13 mouse cellular contexts compared by ENCODE assay signal in genomic region chr1:180367626-180368025, GRCm38 (mm10). TPM values are rescaled to one million over a fixed set of nuclear protein-coding genes. Genes with fewer than 3 reads are reported as not detected.
DNase-seq lines count a peak whose midpoint lies in the region; ATAC-seq lines count a peak whose summit lies in the region.
"Had no signal": no experiment of that assay in that cellular context is flagged by ENCODE, and none has a peak within 500 bp of the region (broad histone marks: within the 10 kb centered on the region; RNA-seq: fewer than 3 reads in every experiment).

No protein-coding gene starts in this region.

- no peak overlapping the region for H3K4me2 ChIP-seq in forebrain, embryonic 15.5 days (replicated peaks)
- H3K4me2 ChIP-seq in forebrain, embryonic 11.5 days (ENCODE audit: low read depth, low read length, severe bottlenecking), result no peak overlapping the region
- H3K4me2 ChIP-seq in kidney, embryonic 14.5 days (replicated peaks; ENCODE audit: low read depth, low read length), result no peak overlapping the region
- H3K4me2 ChIP-seq in neural tube, embryonic 13.5 days, result no peak overlapping the region
- H3K4me2 ChIP-seq in neural tube, embryonic 15.5 days, result no peak overlapping the region
- H3K4me2 ChIP-seq: intestine, embryonic 15.5 days; liver, embryonic 15.5 days; midbrain, embryonic 15.5 days had no signal

- H3K27me3 ChIP-seq in forebrain, embryonic 15.5 days, result no peaks in the 10 kb centered on the region
- no peaks in the 10 kb centered on the region for H3K27me3 ChIP-seq in forebrain, embryonic 11.5 days (ENCODE audit: control insufficient read depth, insufficient read depth, low read length)
- H3K27me3 ChIP-seq in kidney, embryonic 14.5 days (ENCODE audit: control insufficient read depth, insufficient read depth, low read length), result no peaks in the 10 kb centered on the region
- H3K27me3 ChIP-seq in neural tube, embryonic 13.5 days, result no peaks in the 10 kb centered on the region
- no peaks in the 10 kb centered on the region for H3K27me3 ChIP-seq in neural tube, embryonic 15.5 days (replicated peaks)
- H3K27me3 ChIP-seq: intestine, embryonic 15.5 days; midbrain, embryonic 15.5 days had no signal

- H3K4me1 ChIP-seq in forebrain, embryonic 15.5 days, result peaks cover 42% of the 10 kb centered on the region
- H3K4me1 ChIP-seq in forebrain, embryonic 11.5 days (replicated peaks; ENCODE audit: control insufficient read depth, insufficient read depth, low read length), result peaks cover 6% of the 10 kb centered on the region; the same call in 1 of the 2 replicates
- peaks cover 56% of the 10 kb centered on the region for H3K4me1 ChIP-seq in kidney, embryonic 14.5 days (ENCODE audit: control insufficient read depth, insufficient read depth, low read length)
- peaks cover 59% of the 10 kb centered on the region for H3K4me1 ChIP-seq in neural tube, embryonic 13.5 days (replicated peaks)
- peaks cover 62% of the 10 kb centered on the region for H3K4me1 ChIP-seq in neural tube, embryonic 15.5 days

- ATAC-seq in forebrain, embryonic 15.5 days (replicated peaks), result no peak
- ATAC-seq in forebrain, embryonic 11.5 days (replicated peaks; ENCODE audit: low FRiP score), result no peak
- ATAC-seq in kidney, embryonic 14.5 days (ENCODE audit: low FRiP score, low TSS enrichment), result no peak
- no peak for ATAC-seq in neural tube, embryonic 13.5 days (ENCODE audit: low read depth)
- ATAC-seq in neural tube, embryonic 15.5 days (ENCODE audit: low FRiP score), result no peak
- ATAC-seq: intestine, embryonic 15.5 days; midbrain, embryonic 15.5 days had no signal

- peak overlapping the region; percentile 97 for H3K27ac ChIP-seq in forebrain, embryonic 15.5 days (replicated peaks)
- H3K27ac ChIP-seq in forebrain, embryonic 11.5 days (ENCODE audit: low read depth, low read length), result no peak overlapping the region
- peak overlapping the region; percentile 42; the same call in 1 of the 2 replicates for H3K27ac ChIP-seq in kidney, embryonic 14.5 days (ENCODE audit: low read depth, low read length)
- H3K27ac ChIP-seq in neural tube, embryonic 13.5 days (replicated peaks), result no peak overlapping the region
- no peak overlapping the region for H3K27ac ChIP-seq in neural tube, embryonic 15.5 days (replicated peaks)
- H3K27ac ChIP-seq: liver, embryonic 15.5 days; midbrain, embryonic 15.5 days had no signal

- no peak overlapping the region for H3K9ac ChIP-seq in forebrain, embryonic 15.5 days (replicated peaks)
- H3K9ac ChIP-seq in forebrain, embryonic 11.5 days (ENCODE audit: low read length), result no peak overlapping the region
- no peak overlapping the region for H3K9ac ChIP-seq in kidney, embryonic 14.5 days (ENCODE audit: low read depth, low read length)
- peak overlapping the region; percentile 34; the same call in 1 of the 2 replicates for H3K9ac ChIP-seq in neural tube, embryonic 13.5 days
- H3K9ac ChIP-seq in neural tube, embryonic 15.5 days (replicated peaks), result no peak overlapping the region
- H3K9ac ChIP-seq: intestine, embryonic 15.5 days; liver, embryonic 15.5 days; midbrain, embryonic 15.5 days had no signal

- H3K9me3 ChIP-seq in forebrain, embryonic 15.5 days, result no peaks in the 10 kb centered on the region
- no peaks in the 10 kb centered on the region for H3K9me3 ChIP-seq in forebrain, embryonic 11.5 days (ENCODE audit: control insufficient read depth, low read length)
- H3K9me3 ChIP-seq in kidney, embryonic 14.5 days (ENCODE audit: control insufficient read depth, low read length), result no peaks in the 10 kb centered on the region
- H3K9me3 ChIP-seq in neural tube, embryonic 13.5 days, result no peaks in the 10 kb centered on the region
- H3K9me3 ChIP-seq in neural tube, embryonic 15.5 days (replicated peaks), result no peaks in the 10 kb centered on the region
- H3K9me3 ChIP-seq: intestine, embryonic 15.5 days; liver, embryonic 15.5 days; midbrain, embryonic 15.5 days had no signal

- H3K36me3 ChIP-seq in forebrain, embryonic 15.5 days, result no peaks in the 10 kb centered on the region
- H3K36me3 ChIP-seq in forebrain, embryonic 11.5 days (ENCODE audit: control insufficient read depth, insufficient read depth, low read length), result no peaks in the 10 kb centered on the region
- H3K36me3 ChIP-seq in kidney, embryonic 14.5 days (ENCODE audit: control insufficient read depth, insufficient read depth, low read length), result no peaks in the 10 kb centered on the region
- no peaks in the 10 kb centered on the region for H3K36me3 ChIP-seq in neural tube, embryonic 13.5 days
- no peaks in the 10 kb centered on the region for H3K36me3 ChIP-seq in neural tube, embryonic 15.5 days
- H3K36me3 ChIP-seq: intestine, embryonic 15.5 days; liver, embryonic 15.5 days; midbrain, embryonic 15.5 days had no signal

- no peak overlapping the region for H3K4me3 ChIP-seq in forebrain, embryonic 15.5 days
- H3K4me3 ChIP-seq in forebrain, embryonic 11.5 days (ENCODE audit: low read depth, low read length), result no peak overlapping the region
- H3K4me3 ChIP-seq in kidney, embryonic 14.5 days (ENCODE audit: low read length), result no peak overlapping the region
- H3K4me3 ChIP-seq in neural tube, embryonic 13.5 days, result no peak overlapping the region
- H3K4me3 ChIP-seq in neural tube, embryonic 15.5 days (replicated peaks), result no peak overlapping the region
- H3K4me3 ChIP-seq: erythroblast, embryonic 14.5 days; intestine, embryonic 15.5 days; liver, embryonic 15.5 days; midbrain, embryonic 15.5 days had no signal

- WGBS in forebrain, embryonic 15.5 days, result 53% methylated on average over 3 of the region's 3 CpGs
- 85% methylated on average over 3 of the region's 3 CpGs for WGBS in forebrain, embryonic 11.5 days
- WGBS in kidney, embryonic 14.5 days, result 65% methylated on average over 3 of the region's 3 CpGs
- WGBS in neural tube, embryonic 13.5 days, result 60% methylated on average over 3 of the region's 3 CpGs
- 52% methylated on average over 3 of the region's 3 CpGs for WGBS in neural tube, embryonic 15.5 days

- DNase-seq in forebrain, embryonic 11.5 days (ENCODE audit: low spot score), result no peak
- no peak for DNase-seq in kidney, postnatal 14 days
- DNase-seq in yolk sac, embryonic 10.5 days (ENCODE audit: low spot score), result no peak
- DNase-seq: heart, postnatal 14 days; kidney, postnatal 36 days had no signal

RNA-seq across cellular contexts. Expression of gene Itpkb, which starts 37.3 kb away (rescaled TPM):
- polyA plus RNA-seq in forebrain, embryonic 15.5 days (2015; fragmentation: Nextera tagmentation; extraction: Ambion mirVana), result 2.3 and 2.4 TPM in 2 replicates
- polyA plus RNA-seq in forebrain, embryonic 11.5 days (2014; fragmentation: Nextera tagmentation; extraction: Ambion mirVana), result 3.0 and 3.2 TPM in 2 replicates
- 7.3 and 7.7 TPM in 2 replicates for polyA plus RNA-seq in kidney, embryonic 14.5 days (2014; fragmentation: Nextera tagmentation; extraction: Ambion mirVana)
- polyA plus RNA-seq in neural tube, embryonic 13.5 days (2015; fragmentation: Nextera tagmentation; extraction: Ambion mirVana), result 3.9 and 4.0 TPM in 2 replicates
- 4.1 and 5.3 TPM in 2 replicates for polyA plus RNA-seq in neural tube, embryonic 15.5 days (2015; fragmentation: Nextera tagmentation; extraction: Ambion mirVana)

Comparison
In these comparisons a context has a peak if more than half of its experiments do, and no peak if none do; other contexts are left out.
1. H3K27ac ChIP-seq: peak in forebrain, embryonic 15.5 days (single experiment) and kidney, embryonic 14.5 days (single experiment); none in forebrain, embryonic 11.5 days (single experiment), neural tube, embryonic 13.5 days (single experiment) and neural tube, embryonic 15.5 days (single experiment).